Mouse (Mus musculus) forebrain, embryonic 16.5 days (tissue): ENCODE results near the gene Chordc1. TPM values are rescaled to one million over a fixed set of nuclear protein-coding genes. Genes with fewer than 3 reads are reported as not detected.
A peak's percentile ranks its signal among the peaks of the same experiment; 100 is the strongest.
"Not testable (repeated sequence)": the region's sequence is repeated elsewhere in the genome, so short reads cannot be mapped to it uniquely, and the experiment has no call there.

ENCODE experiments used
- ATAC-seq: fragments of 200-750 bp; cut with Nextera tagmentation; 2 replicates; pipeline ENCODE4 v1.8.0; 2017; ENCODE audit warnings: mild to moderate bottlenecking, moderate library complexity
- H3K27ac ChIP-seq: fragments of 300-500 bp; sonication (generic); 2 replicates; pipeline ENCODE4 v1.5.1; 2014; ENCODE audit warnings: low read length, control low read depth
- H3K27me3 ChIP-seq: fragments of 300-500 bp; sonication (generic); replicated peaks from 2 replicates; pipeline ENCODE4 v1.6.1; 2014; ENCODE audit warnings: low read length; ENCODE audit not compliant: control insufficient read depth, insufficient read depth
- H3K36me3 ChIP-seq: fragments of 300-500 bp; sonication (generic); 2 replicates; pipeline ENCODE4 v1.6.1; 2014; ENCODE audit not compliant: control insufficient read depth, insufficient read depth
- H3K4me1 ChIP-seq: fragments of 300-500 bp; sonication (generic); replicated peaks from 2 replicates; pipeline ENCODE4 v1.6.1; 2014; ENCODE audit warnings: low read length; ENCODE audit not compliant: control insufficient read depth, insufficient read depth
- H3K4me2 ChIP-seq: fragments of 300-500 bp; sonication (generic); 2 replicates; pipeline ENCODE4 v1.6.1; 2014; ENCODE audit warnings: mild to moderate bottlenecking, low read length, control low read depth
- H3K4me3 ChIP-seq: fragments of 300-500 bp; sonication (generic); replicated peaks from 2 replicates; pipeline ENCODE4 v1.5.1; 2014; ENCODE audit warnings: mild to moderate bottlenecking, low read length, control low read depth
- H3K9ac ChIP-seq: fragments of 300-500 bp; sonication (generic); replicated peaks from 2 replicates; pipeline ENCODE4 v1.6.1; 2014; ENCODE audit warnings: low read depth, low read length, control low read depth
- H3K9me3 ChIP-seq: fragments of 300-500 bp; sonication (generic); 2 replicates; pipeline ENCODE4 v1.6.1; 2016; ENCODE audit warnings: low read length; ENCODE audit not compliant: control insufficient read depth
- WGBS: fragments of 180-500 bp; shearing (Covaris S2); extraction: QIAGEN DNeasy Blood & Tissue Kit; methylation state at CpG from one replicate; pipeline ENCODE4 v1.1.7; 2014; 5-methylcytosine and 5-hydroxymethylcytosine counted together
- polyA plus RNA-seq: library from polyadenylated mRNA; unstranded; fragments of >200 nt; fragmentation: Nextera tagmentation; extraction: Ambion mirVana; gene quantifications from 2 replicates; pipeline ENCODE4 v1.2.1, GENCODE M21; 2015

Chordc1 gene
- 120 and 129 TPM in 2 replicates for polyA plus RNA-seq

DNA sequence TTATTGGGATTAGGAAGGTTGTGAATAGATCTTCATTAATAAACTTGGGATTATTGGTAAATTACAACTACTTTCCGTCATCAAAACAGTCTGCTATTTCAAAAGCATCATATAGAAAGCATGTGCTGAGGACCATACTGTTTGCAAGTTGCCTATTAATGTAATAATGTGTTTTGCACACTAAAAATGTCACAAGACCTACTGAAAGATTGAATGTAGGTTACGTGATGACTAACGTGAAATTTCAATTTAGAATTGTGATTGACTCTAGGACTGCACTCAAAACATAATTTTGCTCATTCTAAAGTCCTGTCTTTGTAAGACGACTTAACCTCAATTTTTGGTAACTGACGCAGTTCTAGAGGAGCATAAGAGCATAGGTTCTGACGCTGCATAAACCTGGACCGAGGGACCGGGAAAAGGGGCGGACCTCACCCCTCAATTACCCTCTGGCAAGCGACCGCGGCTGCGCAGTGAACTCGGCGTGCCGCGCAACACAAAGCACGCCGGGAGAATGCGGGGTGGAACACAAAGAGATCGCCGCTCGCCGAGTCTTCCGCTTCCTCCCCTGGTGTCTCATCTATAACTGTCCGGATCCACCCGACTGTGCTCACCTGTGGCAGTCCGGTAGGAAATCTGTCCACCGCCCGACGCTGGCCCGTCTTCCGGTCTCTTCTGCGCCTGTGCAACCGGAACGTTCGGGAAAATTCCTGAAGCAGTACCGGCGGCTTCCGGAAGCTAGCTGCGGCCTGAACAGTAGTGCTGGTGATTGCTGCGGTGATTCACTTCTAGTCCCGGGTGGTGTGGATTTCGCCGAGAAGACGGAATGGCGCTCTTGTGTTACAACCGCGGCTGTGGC, at the start of gene Chordc1:
Chordc1 (plus strand) TSS at position 555 of the 859 bp plus-strand sequence.
- no peaks in the 10 kb centered on the region for H3K27me3 ChIP-seq
- peaks cover 9% of the 10 kb centered on the region for H3K4me1 ChIP-seq
- peak within 1 kb of the TSS; percentile 75 for H3K4me3 ChIP-seq
- H3K27ac ChIP-seq: peak within 1 kb of the TSS; percentile 84
- 2% methylated on average over 49 of the region's 49 CpGs for WGBS
- no peaks in the 10 kb centered on the region for H3K36me3 ChIP-seq
- peak within 1 kb of the TSS; percentile 85 for H3K9ac ChIP-seq
- peak; percentile 99 for ATAC-seq
- H3K9me3 ChIP-seq: no peaks in the 10 kb centered on the region
- H3K4me2 ChIP-seq: peak within 1 kb of the TSS; percentile 99

DNA sequence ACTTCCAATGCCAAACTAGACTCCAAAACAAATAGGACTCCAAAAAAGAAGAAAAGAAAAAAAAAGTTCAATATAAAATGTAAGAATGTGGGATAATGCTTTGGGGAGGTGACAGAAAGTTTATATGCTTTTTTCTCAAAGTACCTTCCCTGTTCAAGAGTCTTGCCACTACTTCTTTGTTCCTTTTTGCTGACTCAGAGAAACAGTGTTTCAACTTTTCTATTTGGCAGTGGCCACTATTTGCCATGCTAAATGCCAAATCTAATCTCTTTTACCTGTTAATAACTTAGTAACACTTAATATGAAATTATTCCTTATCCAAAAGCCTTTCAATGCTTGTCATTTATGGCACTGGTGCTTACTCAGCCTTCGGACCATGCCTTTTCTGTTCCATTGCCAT, 16.0 kb upstream of the Chordc1 start:
- Histone ChIP-seq H3K36me3 (no peaks in the 10 kb centered on the region), H3K9me3 (no peaks in the 10 kb centered on the region), H3K4me2 (no peak overlapping the region), H3K27ac (no peak overlapping the region), H3K4me1 (no peaks in the 10 kb centered on the region), H3K27me3 (no peaks in the 10 kb centered on the region), H3K9ac (no peak overlapping the region), H3K4me3 (no peak overlapping the region)
- 88% methylated on average over 1 of the region's 1 CpGs for WGBS
- ATAC-seq: no peak

DNA sequence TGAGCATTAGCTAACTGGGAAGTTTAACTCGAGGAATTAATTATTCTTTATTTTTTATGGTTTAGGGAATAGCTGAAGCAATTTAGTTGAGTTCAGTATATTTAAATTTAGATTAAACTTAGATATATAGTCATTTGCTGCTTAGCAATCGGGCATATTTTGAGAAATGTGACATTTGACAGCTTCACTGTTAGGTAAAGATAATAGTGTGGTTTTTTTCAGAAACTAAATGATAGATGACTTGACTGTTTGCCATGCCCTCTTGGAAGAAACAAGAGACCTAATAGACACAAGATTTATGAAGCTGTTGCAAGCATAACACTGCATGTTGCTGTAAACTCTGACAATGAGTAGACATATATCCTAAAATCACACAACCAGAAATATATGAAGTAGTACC, 15.1 kb upstream of the Chordc1 start:
- 68% methylated on average over 2 of the region's 2 CpGs for WGBS
- no peak overlapping the region for H3K9ac ChIP-seq
- H3K27me3 ChIP-seq: no peaks in the 10 kb centered on the region
- ATAC-seq: no peak
- H3K4me3 ChIP-seq: no peak overlapping the region
- no peaks in the 10 kb centered on the region for H3K36me3 ChIP-seq
- no peaks in the 10 kb centered on the region for H3K4me1 ChIP-seq
- no peak overlapping the region for H3K27ac ChIP-seq
- no peaks in the 10 kb centered on the region for H3K9me3 ChIP-seq
- H3K4me2 ChIP-seq: no peak overlapping the region

DNA sequence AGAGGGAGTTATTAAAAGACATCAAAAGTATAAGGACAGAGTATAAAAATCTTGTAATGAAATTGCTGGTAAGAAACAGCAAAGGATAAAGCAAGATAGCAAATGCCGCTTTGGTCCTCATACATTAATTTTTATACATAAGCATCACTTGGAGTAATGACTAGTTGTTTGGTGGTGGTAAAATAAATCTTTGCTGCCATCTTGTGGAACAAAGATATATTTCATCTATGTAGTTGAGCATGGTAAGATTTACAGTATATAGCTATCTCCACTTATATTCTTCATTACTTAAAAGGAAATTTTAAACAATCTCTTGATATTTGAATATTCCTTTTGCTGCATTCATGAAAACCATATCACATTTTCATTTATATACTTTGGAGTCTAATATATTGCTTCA, 14.4 kb upstream of the Chordc1 start:
- no peak overlapping the region for H3K27ac ChIP-seq
- H3K36me3 ChIP-seq: no peaks in the 10 kb centered on the region
- no peak overlapping the region for H3K4me3 ChIP-seq
- no peaks in the 10 kb centered on the region for H3K27me3 ChIP-seq
- no peaks in the 10 kb centered on the region for H3K9me3 ChIP-seq
- peak; percentile 87 for ATAC-seq
- 45% methylated on average over 1 of the region's 1 CpGs for WGBS
- no peak overlapping the region for H3K4me2 ChIP-seq
- no peak overlapping the region for H3K9ac ChIP-seq
- no peaks in the 10 kb centered on the region for H3K4me1 ChIP-seq

DNA sequence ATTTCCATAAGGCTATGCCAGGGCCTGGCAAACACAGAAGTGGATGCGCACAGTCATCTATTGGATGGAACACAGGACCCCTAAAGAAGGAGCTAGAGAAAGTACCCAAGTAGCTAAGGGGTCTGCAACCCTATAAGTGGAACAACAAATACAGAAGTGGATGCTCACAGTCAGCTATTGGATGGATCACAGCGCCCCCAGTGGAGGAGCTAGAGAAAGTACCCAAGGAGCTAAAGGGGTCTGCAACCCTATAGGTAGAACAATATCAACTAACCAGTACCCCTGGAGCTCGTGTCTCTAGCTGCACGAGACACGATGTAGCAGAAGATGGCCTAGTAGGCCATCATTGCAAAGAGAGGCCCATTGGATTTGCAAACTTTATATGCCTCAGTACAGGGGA, 13.2 kb upstream of the Chordc1 start:
- not testable (repeated sequence) for H3K9me3 ChIP-seq, H3K4me1 ChIP-seq, H3K4me2 ChIP-seq, H3K27me3 ChIP-seq, H3K4me3 ChIP-seq, H3K9ac ChIP-seq, H3K36me3 ChIP-seq, ATAC-seq, H3K27ac ChIP-seq
- WGBS: 36% methylated on average over 5 of the region's 5 CpGs

DNA sequence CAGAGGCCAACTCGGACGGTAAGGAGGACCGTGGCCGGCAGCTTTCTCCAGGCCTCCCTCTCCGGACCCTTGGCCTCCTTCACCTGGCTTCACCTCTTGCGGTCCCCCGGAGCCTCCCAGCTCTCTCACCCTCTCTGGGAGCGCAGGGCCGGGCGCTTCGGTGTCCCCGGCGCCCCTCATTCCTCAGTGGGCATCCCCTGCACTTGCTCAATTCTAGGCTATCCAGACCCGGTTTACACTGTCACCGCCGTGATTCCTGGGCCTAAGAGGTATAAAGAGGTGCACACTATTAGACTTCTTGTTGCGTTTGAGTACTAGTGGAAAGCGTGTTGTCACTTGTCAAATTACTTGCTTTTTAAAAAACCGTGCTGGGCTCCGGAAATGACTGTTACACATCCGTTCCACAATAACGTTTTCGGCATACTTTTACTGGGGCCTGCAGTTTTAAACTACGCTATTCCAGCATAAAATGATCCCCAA, 558 bp downstream of the Chordc1 start:
- Histone ChIP-seq H3K4me2 (peak overlapping the region; percentile 99), H3K9me3 (no peaks in the 10 kb centered on the region), H3K36me3 (0 out of 2 replicates have a peak, but pooled peaks cover 2% of the 10 kb centered on the region), H3K27me3 (no peaks in the 10 kb centered on the region), H3K4me3 (peak overlapping the region; percentile 75), H3K27ac (peak overlapping the region; percentile 84), H3K9ac (peak overlapping the region; percentile 85), H3K4me1 (peaks cover 9% of the 10 kb centered on the region)
- 1% methylated on average over 24 of the region's 24 CpGs for WGBS
- ATAC-seq: peak; percentile 51

DNA sequence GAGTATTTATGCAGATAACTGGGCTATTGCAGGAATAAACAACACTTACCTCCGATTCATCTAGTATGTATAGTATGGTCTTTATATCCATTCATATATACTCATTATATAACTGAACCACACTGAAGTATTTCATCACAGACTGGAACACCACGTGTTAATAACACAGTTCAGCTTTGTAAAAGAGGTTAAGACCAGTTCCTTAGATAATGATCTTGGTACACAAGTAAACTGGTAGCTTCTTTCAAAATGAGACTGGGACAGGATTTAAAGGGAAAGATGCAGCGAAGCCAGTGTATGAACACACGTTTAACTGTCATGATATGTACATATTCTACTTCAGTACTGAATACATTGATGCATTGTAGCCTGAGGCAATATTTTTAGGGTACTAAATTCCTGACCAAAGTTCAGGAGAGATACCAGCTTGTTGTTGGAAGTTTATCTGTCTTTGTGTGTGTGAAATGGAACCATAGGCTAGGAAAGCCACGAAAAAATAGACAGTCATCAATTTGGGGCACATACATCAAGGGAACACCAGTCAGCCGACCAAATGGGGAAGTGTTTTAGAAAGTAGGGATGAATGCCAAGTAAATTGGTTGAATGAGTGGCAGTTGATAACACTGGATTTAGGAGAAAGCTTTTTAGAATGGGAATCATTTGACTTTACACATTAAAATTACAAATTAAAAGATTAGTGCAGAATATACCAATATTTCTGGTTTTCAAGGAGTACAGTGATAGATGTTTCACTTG, 1.3 kb downstream of the Chordc1 start:
- no peaks in the 10 kb centered on the region for H3K9me3 ChIP-seq
- WGBS: 41% methylated on average over 6 of the region's 6 CpGs
- H3K36me3 ChIP-seq: 0 out of 2 replicates have a peak, but pooled peaks cover 2% of the 10 kb centered on the region
- H3K9ac ChIP-seq: peak overlapping the region; percentile 85
- H3K4me3 ChIP-seq: peak overlapping the region; percentile 75
- no peaks in the 10 kb centered on the region for H3K27me3 ChIP-seq
- ATAC-seq: no peak
- peak overlapping the region; percentile 99 for H3K4me2 ChIP-seq
- H3K4me1 ChIP-seq: peaks cover 9% of the 10 kb centered on the region
- no peak overlapping the region for H3K27ac ChIP-seq

DNA sequence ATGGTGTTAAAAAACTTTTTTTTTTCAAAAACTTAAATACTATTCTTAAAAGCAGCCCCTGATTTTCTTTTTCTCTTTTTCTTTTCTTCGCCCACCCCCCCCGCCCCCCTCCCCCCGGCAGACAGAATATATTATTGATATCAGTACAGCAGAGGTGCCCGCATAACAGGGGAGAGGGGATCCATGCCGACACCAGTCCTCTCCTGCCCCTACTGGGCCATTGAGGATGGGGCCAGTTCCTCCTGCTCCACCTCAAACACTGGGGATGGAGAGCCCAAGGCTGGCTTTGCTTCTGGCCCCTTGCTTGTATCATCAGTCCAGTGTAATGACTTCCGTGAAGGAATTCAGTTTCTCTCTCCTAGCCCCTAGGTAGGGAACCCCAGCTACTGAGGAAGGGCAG, 6.4 kb downstream of the Chordc1 start:
- ATAC-seq: no peak
- WGBS: 85% methylated on average over 6 of the region's 6 CpGs
- peaks cover 18% of the 10 kb centered on the region for H3K36me3 ChIP-seq
- H3K9me3 ChIP-seq: no peaks in the 10 kb centered on the region
- H3K4me2 ChIP-seq: no peak overlapping the region
- no peak overlapping the region for H3K4me3 ChIP-seq
- H3K9ac ChIP-seq: no peak overlapping the region
- no peak overlapping the region for H3K27ac ChIP-seq
- no peaks in the 10 kb centered on the region for H3K27me3 ChIP-seq
- peaks cover 6% of the 10 kb centered on the region for H3K4me1 ChIP-seq

DNA sequence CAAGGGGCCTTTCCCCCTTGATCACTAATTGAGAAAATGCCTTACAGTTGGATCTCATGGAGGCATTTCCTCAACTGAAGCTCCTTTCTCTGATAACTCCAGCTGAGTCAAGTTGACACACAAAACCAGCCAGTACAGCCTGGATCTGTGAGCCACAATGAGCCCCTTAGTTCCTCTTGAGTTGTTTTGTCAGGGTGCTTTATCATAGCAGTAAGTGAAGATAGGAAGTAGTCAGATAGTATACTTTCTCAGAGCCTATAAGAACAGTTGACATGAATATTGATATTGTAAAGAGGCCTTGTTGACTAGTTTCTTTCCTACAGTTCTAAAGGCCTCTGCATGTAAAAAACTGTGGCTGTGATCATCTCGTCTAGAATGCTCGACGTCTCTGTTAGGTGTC, 28.1 kb downstream of the Chordc1 start:
- Histone ChIP-seq H3K4me3 (no peak overlapping the region), H3K36me3 (0 out of 2 replicates have a peak, but pooled peaks cover 2% of the 10 kb centered on the region), H3K4me2 (no peak overlapping the region), H3K27me3 (no peaks in the 10 kb centered on the region), H3K9ac (no peak overlapping the region), H3K4me1 (no peaks in the 10 kb centered on the region), H3K9me3 (no peaks in the 10 kb centered on the region), H3K27ac (no peak overlapping the region)
- 96% methylated on average over 3 of the region's 3 CpGs for WGBS
- no peak for ATAC-seq
